Mouse (Mus musculus): ENCODE data around the gene Fuca1. TPM values are rescaled to one million over a fixed set of nuclear protein-coding genes. Genes with fewer than 3 reads are reported as not detected.

Fuca1 gene
- total and polyA plus RNA-seq, 3 experiments = 26.8 to 48.6 TPM; not detected in 1

GRCm38 (mm10) chr4:135954241-135954640 lies 33.7 kb downstream of the Fuca1 start:
- TF ChIP-seq MAZ (IDR thresholded peaks at IDR 0.05; ENCODE audit: low read depth, low read length) = no peak
- no peak for TF ChIP-seq HCFC1 (IDR thresholded peaks at IDR 0.05; ENCODE audit: low read depth, low read length)
- TF ChIP-seq POLR2AphosphoS2 (IDR thresholded peaks at IDR 0.05; ENCODE audit: low read length) = no peak
- TF ChIP-seq CTCF (IDR thresholded peaks at IDR 0.05 in 2 of 3, conservative IDR thresholded peaks at IDR 0.05 in 1 of 3; ENCODE audit: control insufficient read depth in 1 of 3, insufficient read depth in 1 of 3, low read depth in 2 of 3, low read length in 3 of 3, poor library complexity in 1 of 3, severe bottlenecking in 1 of 3) = peak; percentile 80 to 95 (median 93)
- no peak for TF ChIP-seq MEF2A (IDR thresholded peaks at IDR 0.05; ENCODE audit: extremely low read depth, insufficient replicate concordance, low read depth, low read length, poor library complexity, severe bottlenecking)
- no peak for TF ChIP-seq NRF1 (IDR thresholded peaks at IDR 0.05; ENCODE audit: insufficient read depth, low read depth, low read length, poor library complexity, severe bottlenecking)
- TF ChIP-seq RCOR1 (IDR thresholded peaks at IDR 0.05; ENCODE audit: low read depth, low read length) = no peak
- TF ChIP-seq MYB (IDR thresholded peaks at IDR 0.05; ENCODE audit: low read depth, low read length) = no peak
- peak; percentile 43; the same call in 1 of the 2 replicates for TF ChIP-seq ZNF384 (IDR thresholded peaks at IDR 0.05; ENCODE audit: low read depth, low read length)
- TF ChIP-seq ZC3H11A (IDR thresholded peaks at IDR 0.05; ENCODE audit: low read depth, low read length) = peak; percentile 66
- no peak for TF ChIP-seq USF1 (IDR thresholded peaks at IDR 0.05; ENCODE audit: low read depth, low read length)
- TF ChIP-seq MAX (IDR thresholded peaks at IDR 0.05; ENCODE audit: low read length) = no peak
- TF ChIP-seq SMC3 (IDR thresholded peaks at IDR 0.05; ENCODE audit: low read depth, low read length) = peak; percentile 86
- peak; percentile 41 for TF ChIP-seq SIN3A (IDR thresholded peaks at IDR 0.05; ENCODE audit: low read length)
- peak; percentile 78 for TF ChIP-seq RAD21 (IDR thresholded peaks at IDR 0.05; ENCODE audit: low read depth, low read length)
- TF ChIP-seq NELFE (IDR thresholded peaks at IDR 0.05; ENCODE audit: low read depth, low read length) = no peak
- no peak for TF ChIP-seq TAL1 (IDR thresholded peaks at IDR 0.05; ENCODE audit: low read length)
- no peak for TF ChIP-seq TCF12 (IDR thresholded peaks at IDR 0.05; ENCODE audit: low read depth, low read length)
- TF ChIP-seq KAT2A (conservative IDR thresholded peaks at IDR 0.05; ENCODE audit: low read depth, low read length) = no peak
- TF ChIP-seq USF2 (IDR thresholded peaks at IDR 0.05; ENCODE audit: borderline replicate concordance in 1 of 2, insufficient read depth in 1 of 2, low read depth in 1 of 2, low read length in 2 of 2) = no peak
- peak; percentile 42; the same call in 1 of the 2 replicates for TF ChIP-seq MYC (IDR thresholded peaks at IDR 0.05; ENCODE audit: low read depth, low read length)
- TF ChIP-seq E2F4 (IDR thresholded peaks at IDR 0.05; ENCODE audit: borderline replicate concordance, low read depth, low read length) = no peak
- no peak for TF ChIP-seq ELF1 (IDR thresholded peaks at IDR 0.05; ENCODE audit: low read depth, low read length)
- TF ChIP-seq ETS1 (IDR thresholded peaks at IDR 0.05; ENCODE audit: low read depth, low read length) = no peak
- TF ChIP-seq MAFK (IDR thresholded peaks at IDR 0.05; ENCODE audit: borderline replicate concordance, low read depth, low read length) = no peak
- TF ChIP-seq CHD1 (IDR thresholded peaks at IDR 0.05; ENCODE audit: low read depth, low read length) = no peak
- no peak for TF ChIP-seq TBP (IDR thresholded peaks at IDR 0.05; ENCODE audit: low read depth, low read length)
- no peak overlapping the region for H3K4me3 ChIP-seq (ENCODE audit: control insufficient read depth in 1 of 2, insufficient read depth in 1 of 2, low read depth in 2 of 2, low read length in 2 of 2)
- no peaks in the 10 kb centered on the region for H3K27me3 ChIP-seq (ENCODE audit: control insufficient read depth in 1 of 2, insufficient read depth in 2 of 2, low read length in 2 of 2)
- peaks cover 2% of the 10 kb centered on the region; the same call in 1 of the 2 replicates for H3K79me2 ChIP-seq (ENCODE audit: control insufficient read depth, insufficient read depth, low read length, poor library complexity)
- H3K9ac ChIP-seq (ENCODE audit: control insufficient read depth, low read depth, low read length, poor library complexity, severe bottlenecking) = no peak overlapping the region
- no peaks in the 10 kb centered on the region for H3K9me3 ChIP-seq (replicated peaks; ENCODE audit: insufficient read depth, low read length)
- no peak overlapping the region for H3K27ac ChIP-seq (ENCODE audit: control insufficient read depth, low read depth, low read length)
- peak; percentile 78 for DNase-seq (ENCODE audit: low read depth, low spot score)
- H3K36me3 ChIP-seq (ENCODE audit: control insufficient read depth in 1 of 2, insufficient read depth in 2 of 2, low read length in 2 of 2) = peaks cover 0 to 3% of the 10 kb centered on the region in 2 experiments; a peak in 2 of 4 replicates
- no peaks in the 10 kb centered on the region for H3K4me1 ChIP-seq (ENCODE audit: control insufficient read depth in 1 of 2, insufficient read depth in 2 of 2, low read length in 2 of 2)
